Mouse (Mus musculus) midbrain, embryonic 13.5 days (tissue): ENCODE measurements at regions not wholly inside any gene's neighbourhood (a gene's known extent, or its start where the extent isn't known, plus 50 kb on each side); places are given as distances from the start of the nearest gene placed in this dataset.

Experiments used
- ATAC-seq: fragments of 200-750 bp; cut with Nextera tagmentation; 2 replicates; pipeline ENCODE4 v1.8.0; 2017; ENCODE audit warnings: mild to moderate bottlenecking, moderate TSS enrichment, moderate library complexity
- H3K27ac ChIP-seq: fragments of 300-500 bp; sonication (generic); 2 replicates; pipeline ENCODE4 v1.5.1; 2015; ENCODE audit warnings: inconsistent platforms, mild to moderate bottlenecking, moderate library complexity
- H3K27me3 ChIP-seq: fragments of 300-500 bp; sonication (generic); 2 replicates; pipeline ENCODE4 v1.6.1; 2015; ENCODE audit warnings: mild to moderate bottlenecking, inconsistent platforms
- H3K36me3 ChIP-seq: fragments of 300-500 bp; sonication (generic); 2 replicates; pipeline ENCODE4 v1.6.1; 2015; ENCODE audit warnings: mild to moderate bottlenecking, inconsistent platforms
- H3K4me1 ChIP-seq: fragments of 300-500 bp; sonication (generic); replicated peaks from 2 replicates; pipeline ENCODE4 v1.6.1; 2015; ENCODE audit warnings: inconsistent platforms
- H3K4me2 ChIP-seq: fragments of 300-500 bp; sonication (generic); replicated peaks from 2 replicates; pipeline ENCODE4 v1.6.1; 2015; ENCODE audit warnings: moderate library complexity, mild to moderate bottlenecking, inconsistent platforms
- H3K4me3 ChIP-seq: fragments of 300-500 bp; sonication (generic); replicated peaks from 2 replicates; pipeline ENCODE4 v1.5.1; 2015; ENCODE audit warnings: mild to moderate bottlenecking, inconsistent platforms
- H3K9ac ChIP-seq: fragments of 300-500 bp; sonication (generic); replicated peaks from 2 replicates; pipeline ENCODE4 v1.6.1; 2015; ENCODE audit warnings: mild to moderate bottlenecking, inconsistent platforms
- H3K9me3 ChIP-seq: fragments of 300-500 bp; sonication (generic); 2 replicates; pipeline ENCODE4 v1.6.1; 2016; ENCODE audit warnings: mild to moderate bottlenecking, inconsistent platforms
- WGBS: fragments of 180-500 bp; shearing (Covaris S2); methylation state at CpG from one replicate; pipeline ENCODE4 v1.1.7; 2015; 5-methylcytosine and 5-hydroxymethylcytosine counted together

- Histone ChIP-seq H3K27ac (no peak overlapping the region), H3K4me2 (no peak overlapping the region), H3K36me3 (no peaks in the 10 kb centered on the region), H3K4me3 (no peak overlapping the region), H3K4me1 (no peaks in the 10 kb centered on the region), H3K9ac (no peak overlapping the region), H3K27me3 (no peaks in the 10 kb centered on the region), H3K9me3 (no peaks in the 10 kb centered on the region)
- WGBS, result 72% methylated on average over 6 of the region's 6 CpGs
- no peak for ATAC-seq
These were observed 316.5 kb upstream of the 4930412O13Rik start for GRCm38 (mm10) chr2:9564487-9565043.

- ATAC-seq, result no peak
- 74% methylated on average over 4 of the region's 4 CpGs for WGBS
- Histone ChIP-seq H3K9ac (no peak overlapping the region), H3K4me3 (no peak overlapping the region), H3K27ac (no peak overlapping the region), H3K27me3 (no peaks in the 10 kb centered on the region), H3K36me3 (no peaks in the 10 kb centered on the region), H3K4me1 (no peaks in the 10 kb centered on the region), H3K4me2 (no peak overlapping the region), H3K9me3 (no peaks in the 10 kb centered on the region)
These were observed 311.8 kb upstream of the 4930412O13Rik start for GRCm38 (mm10) chr2:9569220-9569619.

GRCm38 (mm10) chr2:9574196-9574595 is 306.9 kb upstream of the 4930412O13Rik start:
- Histone ChIP-seq H3K4me1 (no peaks in the 10 kb centered on the region), H3K27ac (no peak overlapping the region), H3K9me3 (no peaks in the 10 kb centered on the region), H3K27me3 (no peaks in the 10 kb centered on the region), H3K36me3 (no peaks in the 10 kb centered on the region), H3K4me2 (no peak overlapping the region), H3K9ac (no peak overlapping the region), H3K4me3 (no peak overlapping the region)
- ATAC-seq, result no peak
- WGBS, result 78% methylated on average over 6 of the region's 6 CpGs

DNA sequence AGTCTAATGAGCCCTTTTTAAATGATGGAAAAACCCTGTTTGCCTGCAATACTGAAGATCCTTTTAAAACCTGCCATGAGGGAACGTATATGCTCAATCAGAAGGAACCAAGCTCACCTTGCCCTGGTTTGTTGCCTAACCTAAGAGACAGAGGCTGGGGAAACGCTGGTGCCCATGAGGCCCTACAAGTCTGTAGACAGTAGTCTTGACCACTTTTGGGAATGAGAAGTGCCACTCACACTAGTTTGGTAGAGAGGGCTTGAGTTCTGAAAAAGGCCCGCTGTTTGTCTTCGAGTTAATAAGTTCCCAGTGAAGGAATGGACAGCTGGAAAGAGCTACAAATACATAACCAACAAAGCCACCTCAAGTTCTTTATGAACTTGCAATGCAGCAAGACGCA is 306.4 kb upstream of the 4930412O13Rik start:
- Histone ChIP-seq H3K36me3 (no peaks in the 10 kb centered on the region), H3K27ac (no peak overlapping the region), H3K9ac (no peak overlapping the region), H3K9me3 (no peaks in the 10 kb centered on the region), H3K4me3 (no peak overlapping the region), H3K27me3 (no peaks in the 10 kb centered on the region), H3K4me2 (no peak overlapping the region), H3K4me1 (no peaks in the 10 kb centered on the region)
- no peak for ATAC-seq
- WGBS, result 87% methylated on average over 5 of the region's 5 CpGs

GRCm38 (mm10) chr2:9577868-9578267 is 303.2 kb upstream of the 4930412O13Rik start:
- H3K4me1 ChIP-seq, result no peaks in the 10 kb centered on the region
- H3K36me3 ChIP-seq, result no peaks in the 10 kb centered on the region
- WGBS, result 84% methylated on average over 4 of the region's 4 CpGs
- no peak overlapping the region for H3K4me2 ChIP-seq
- no peaks in the 10 kb centered on the region for H3K27me3 ChIP-seq
- H3K4me3 ChIP-seq, result no peak overlapping the region
- no peak overlapping the region for H3K9ac ChIP-seq
- no peak for ATAC-seq
- H3K27ac ChIP-seq, result no peak overlapping the region
- H3K9me3 ChIP-seq, result no peaks in the 10 kb centered on the region

- Histone ChIP-seq H3K4me1 (no peaks in the 10 kb centered on the region), H3K9me3 (no peaks in the 10 kb centered on the region), H3K4me2 (no peak overlapping the region), H3K9ac (no peak overlapping the region), H3K27ac (no peak overlapping the region), H3K36me3 (no peaks in the 10 kb centered on the region), H3K4me3 (no peak overlapping the region), H3K27me3 (no peaks in the 10 kb centered on the region)
- ATAC-seq, result no peak
- 92% methylated on average over 3 of the region's 3 CpGs for WGBS
These were observed 293.7 kb upstream of the 4930412O13Rik start for GRCm38 (mm10) chr2:9587389-9587788.

DNA sequence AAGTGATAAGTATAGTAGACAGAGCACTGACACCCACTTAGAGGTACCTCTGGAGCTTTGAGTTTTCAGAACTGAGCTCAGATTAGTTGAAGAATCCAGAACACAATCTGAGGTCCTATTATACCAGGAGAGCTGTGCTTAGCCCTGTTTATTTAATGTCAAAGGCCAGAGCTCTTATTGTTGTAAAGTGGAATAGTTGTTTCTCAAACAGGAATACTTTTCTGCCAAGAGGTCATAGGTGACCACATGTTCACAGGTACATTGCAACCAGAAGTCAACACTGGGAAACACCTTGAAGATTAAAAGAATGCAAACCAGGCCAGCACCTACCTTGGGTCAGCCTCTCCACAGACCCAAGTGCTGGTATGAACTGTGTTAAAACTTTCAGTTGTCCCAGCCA is 291.9 kb upstream of the 4930412O13Rik start:
- Histone ChIP-seq H3K36me3 (no peaks in the 10 kb centered on the region), H3K27ac (no peak overlapping the region), H3K9ac (no peak overlapping the region), H3K4me3 (no peak overlapping the region), H3K27me3 (no peaks in the 10 kb centered on the region), H3K4me1 (no peaks in the 10 kb centered on the region), H3K4me2 (no peak overlapping the region), H3K9me3 (no peaks in the 10 kb centered on the region)
- ATAC-seq, result no peak

DNA sequence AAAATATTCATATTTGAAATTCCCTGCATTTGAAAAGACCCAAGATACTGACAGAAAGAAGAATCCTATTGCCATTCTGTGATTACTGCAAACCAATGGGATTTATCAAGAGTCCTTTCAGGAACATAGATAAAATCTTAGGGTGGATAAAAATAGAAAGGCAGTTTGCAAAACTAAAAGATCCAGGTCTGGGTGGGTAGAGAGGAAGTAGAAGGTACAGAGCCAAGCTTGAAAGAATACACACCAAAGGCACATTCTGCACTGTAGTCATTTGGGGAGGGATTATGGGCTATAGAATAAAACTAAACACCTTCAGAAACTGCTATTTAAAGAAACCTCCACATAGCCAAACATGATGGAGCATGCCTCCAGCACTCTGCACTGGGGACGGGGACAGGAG is 288.5 kb upstream of the 4930412O13Rik start:
- ATAC-seq, result no peak
- Histone ChIP-seq H3K27ac (no peak overlapping the region), H3K9me3 (no peaks in the 10 kb centered on the region), H3K4me1 (no peaks in the 10 kb centered on the region), H3K4me2 (no peak overlapping the region), H3K27me3 (no peaks in the 10 kb centered on the region), H3K4me3 (no peak overlapping the region), H3K36me3 (no peaks in the 10 kb centered on the region), H3K9ac (no peak overlapping the region)
- 83% methylated on average over 1 of the region's 1 CpGs for WGBS

GRCm38 (mm10) chr2:9593931-9594330 is 287.1 kb upstream of the 4930412O13Rik start:
- no peak for ATAC-seq
- no peak overlapping the region for H3K4me2 ChIP-seq
- no peak overlapping the region for H3K9ac ChIP-seq
- no peaks in the 10 kb centered on the region for H3K9me3 ChIP-seq
- H3K4me3 ChIP-seq, result no peak overlapping the region
- H3K27ac ChIP-seq, result no peak overlapping the region
- 45% methylated on average over 10 of the region's 10 CpGs for WGBS
- H3K4me1 ChIP-seq, result no peaks in the 10 kb centered on the region
- H3K36me3 ChIP-seq, result no peaks in the 10 kb centered on the region
- no peaks in the 10 kb centered on the region for H3K27me3 ChIP-seq

- Histone ChIP-seq H3K4me3 (no peak overlapping the region), H3K4me2 (no peak overlapping the region), H3K4me1 (no peaks in the 10 kb centered on the region), H3K9me3 (no peaks in the 10 kb centered on the region), H3K36me3 (no peaks in the 10 kb centered on the region), H3K27ac (no peak overlapping the region), H3K9ac (no peak overlapping the region), H3K27me3 (no peaks in the 10 kb centered on the region)
- ATAC-seq, result no peak
- WGBS, result 75% methylated on average over 8 of the region's 8 CpGs
These were observed 285.7 kb upstream of the 4930412O13Rik start for GRCm38 (mm10) chr2:9595236-9595850.

DNA sequence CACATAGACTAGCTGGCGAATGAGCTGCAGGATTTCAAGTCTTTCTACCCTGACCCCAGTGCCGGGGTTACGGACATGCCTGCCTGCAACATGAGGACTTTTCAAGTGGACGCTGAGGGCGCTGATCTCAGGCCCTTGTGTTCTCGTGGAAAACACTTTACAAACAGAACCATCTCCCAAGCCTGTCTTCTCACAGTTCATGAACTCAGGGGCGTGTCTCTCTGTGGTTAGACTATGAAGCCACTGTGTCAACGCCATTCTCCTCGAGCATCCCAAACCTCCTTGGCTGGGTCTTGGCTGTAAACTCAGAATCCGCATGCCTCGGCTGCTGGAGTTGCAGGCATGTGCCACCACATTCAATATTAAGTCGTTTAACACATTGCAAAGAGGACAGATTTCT is 284.9 kb upstream of the 4930412O13Rik start:
- H3K27ac ChIP-seq, result no peak overlapping the region
- H3K4me3 ChIP-seq, result no peak overlapping the region
- H3K4me2 ChIP-seq, result no peak overlapping the region
- no peaks in the 10 kb centered on the region for H3K9me3 ChIP-seq
- H3K36me3 ChIP-seq, result no peaks in the 10 kb centered on the region
- 78% methylated on average over 12 of the region's 12 CpGs for WGBS
- H3K27me3 ChIP-seq, result no peaks in the 10 kb centered on the region
- H3K9ac ChIP-seq, result no peak overlapping the region
- no peaks in the 10 kb centered on the region for H3K4me1 ChIP-seq
- ATAC-seq, result no peak

- Histone ChIP-seq H3K36me3 (no peaks in the 10 kb centered on the region), H3K27me3 (no peaks in the 10 kb centered on the region), H3K4me1 (peaks cover 5% of the 10 kb centered on the region; the same call in 1 of the 2 replicates), H3K9me3 (no peaks in the 10 kb centered on the region), H3K4me3 (no peak overlapping the region), H3K4me2 (no peak overlapping the region), H3K27ac (no peak overlapping the region), H3K9ac (no peak overlapping the region)
- WGBS, result 53% methylated on average over 6 of the region's 6 CpGs
- ATAC-seq, result no peak
These were observed 276.1 kb upstream of the 4930412O13Rik start for GRCm38 (mm10) chr2:9604984-9605383.

- H3K27me3 ChIP-seq, result no peaks in the 10 kb centered on the region
- no peak for ATAC-seq
- no peak overlapping the region for H3K4me2 ChIP-seq
- 88% methylated on average over 2 of the region's 2 CpGs for WGBS
- no peak overlapping the region for H3K9ac ChIP-seq
- no peaks in the 10 kb centered on the region for H3K36me3 ChIP-seq
- no peaks in the 10 kb centered on the region for H3K9me3 ChIP-seq
- no peak overlapping the region for H3K4me3 ChIP-seq
- peaks cover 5% of the 10 kb centered on the region; the same call in 1 of the 2 replicates for H3K4me1 ChIP-seq
- H3K27ac ChIP-seq, result no peak overlapping the region
These were observed 273.5 kb upstream of the 4930412O13Rik start for GRCm38 (mm10) chr2:9607547-9607946.
